Mouse (Mus musculus): ENCODE data around the gene Krtap5-4.
A peak's percentile ranks its signal among the peaks of the same experiment; 100 is the strongest.
"Not testable (repeated sequence)": the region's sequence is repeated elsewhere in the genome, so short reads cannot be mapped to it uniquely, and the experiment has no call there.

The Krtap5-4 gene

DNA sequence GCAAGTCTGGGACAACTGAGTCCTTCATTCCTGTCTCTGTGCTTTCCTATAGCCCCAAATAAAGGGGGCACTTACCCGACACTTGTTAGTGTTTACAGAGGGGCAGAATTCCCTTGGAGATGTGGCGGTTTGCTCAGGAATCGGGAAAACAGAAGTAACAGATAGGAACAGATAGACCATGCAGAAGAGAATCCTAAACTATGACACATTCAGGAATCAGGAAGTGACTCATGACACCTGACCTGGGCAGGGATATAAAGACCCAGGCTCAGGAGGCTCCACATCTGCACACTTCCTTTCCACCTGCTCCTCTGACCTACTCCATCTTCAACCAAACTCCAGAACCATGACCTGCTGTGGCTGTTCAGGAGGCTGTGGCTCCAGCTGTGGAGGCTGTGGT lies at the start of gene Krtap5-4:
Gene Krtap5-4 (plus strand): TSS at position 301 of the 400 bp plus-strand sequence.
- no peak for DNase-seq (ENCODE audit: low spot score in 2 of 2)

DNA sequence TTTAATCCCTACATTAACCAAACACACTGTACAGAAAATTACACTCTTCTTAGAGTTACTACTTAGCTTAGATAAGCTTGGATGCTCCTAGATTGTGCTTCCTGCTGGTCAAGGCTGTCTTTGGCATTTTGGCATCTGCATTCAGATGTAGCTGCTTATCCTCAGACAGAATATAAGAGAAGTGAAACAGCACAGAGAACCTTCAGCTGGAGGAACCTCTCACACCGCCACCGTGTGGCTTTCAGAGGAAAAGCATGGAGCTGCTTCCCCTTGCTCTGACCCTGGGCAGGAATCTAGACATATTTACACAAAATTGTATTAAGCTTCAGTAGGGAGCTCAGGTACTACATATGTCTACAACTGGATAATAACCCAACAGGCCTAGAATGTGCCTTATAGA lies 47.8 kb upstream of the Krtap5-4 start:
- DNase-seq (ENCODE audit: low spot score in 2 of 2) = peak in 1 of 2 experiments; percentile 34

DNA sequence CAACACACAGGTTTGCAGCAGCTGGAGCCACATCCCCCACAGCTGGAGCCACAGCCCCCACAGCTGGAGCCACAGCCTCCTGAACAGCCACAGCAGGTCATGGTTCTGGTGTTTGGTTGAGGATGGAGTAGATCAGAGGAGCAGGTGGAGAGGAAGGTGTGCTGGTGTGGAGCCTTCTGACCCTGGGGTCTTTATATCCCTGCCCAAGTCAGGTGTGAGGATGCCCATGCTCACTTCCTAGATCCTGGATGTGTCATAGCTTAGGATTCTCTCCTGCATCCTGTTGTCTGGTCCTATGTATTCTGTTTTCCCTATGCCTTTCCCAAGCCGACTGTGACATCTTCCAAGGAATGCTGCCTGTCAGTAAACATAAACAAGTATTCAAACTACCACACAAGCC lies 45.1 kb upstream of the Krtap5-4 start, which contains the start of gene Gm2431:
Gene Gm2431 (minus strand): TSS at position 101 of the 400 bp plus-strand sequence.
- DNase-seq (ENCODE audit: low spot score in 2 of 2) = not testable (repeated sequence)

DNA sequence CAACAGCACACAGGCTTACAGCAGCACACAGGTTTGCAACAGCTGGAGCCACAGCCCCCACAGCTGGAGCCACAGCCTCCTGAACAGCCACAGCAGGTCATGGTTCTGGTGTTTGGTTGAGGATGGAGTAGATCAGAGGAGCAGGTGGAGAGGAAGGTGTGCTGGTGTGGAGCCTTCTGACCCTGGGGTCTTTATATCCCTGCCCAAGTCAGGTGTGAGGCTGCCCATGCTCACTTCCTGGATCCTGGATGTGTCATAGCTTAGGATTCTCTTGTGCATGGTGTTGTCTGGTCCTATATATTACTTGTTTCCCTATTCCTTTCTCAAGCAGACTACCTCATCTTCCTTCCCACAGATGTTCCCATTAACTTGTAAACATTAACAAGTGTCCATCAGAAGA lies 29.1 kb upstream of the Krtap5-4 start, which contains the start of gene Gm4559:
Gene Gm4559 (minus strand): TSS at position 101 of the 400 bp plus-strand sequence.
- not testable (repeated sequence) for DNase-seq (ENCODE audit: low spot score in 2 of 2)

DNA sequence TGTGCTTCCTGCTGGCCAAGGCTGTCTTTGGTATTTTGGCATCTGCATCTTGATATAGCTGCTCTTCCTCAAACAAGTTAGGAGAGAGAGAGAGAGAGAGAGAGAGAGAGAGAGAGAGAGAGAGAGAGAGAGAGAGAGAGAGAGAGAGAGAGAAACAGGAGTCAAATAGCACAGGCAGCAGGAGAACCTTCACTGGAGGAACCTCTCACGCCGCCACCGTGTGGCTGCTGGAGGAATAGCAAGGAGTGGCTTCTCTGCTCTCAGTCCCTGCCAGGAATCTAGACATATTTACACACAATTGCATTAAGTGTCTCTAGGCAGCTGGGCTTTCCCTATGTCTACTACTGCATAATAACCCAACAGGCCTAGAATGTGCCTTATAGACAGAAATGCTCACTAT lies 25.2 kb upstream of the Krtap5-4 start:
- peak; percentile 33 to 47 for DNase-seq (ENCODE audit: low spot score in 2 of 2)

DNA sequence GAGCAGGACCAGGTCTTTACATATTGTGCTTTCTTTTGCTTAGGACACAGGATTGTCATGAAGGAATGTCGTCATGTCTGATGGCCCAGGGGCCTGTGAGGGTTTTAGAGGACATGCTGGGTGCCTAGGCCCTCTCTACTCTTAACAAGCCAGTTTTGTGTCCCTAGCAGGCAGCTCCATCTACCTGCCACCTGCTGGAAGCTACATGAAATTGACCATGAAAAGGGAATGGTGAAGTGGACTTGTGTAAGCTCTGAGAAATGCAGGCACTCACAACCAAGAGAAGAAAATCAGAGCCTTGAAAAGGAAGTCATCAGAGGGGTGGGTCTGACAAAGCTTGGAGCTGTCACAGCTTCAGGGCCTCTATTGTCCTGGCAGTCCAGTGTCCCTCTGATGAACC lies 24.1 kb upstream of the Krtap5-4 start:
- not testable (repeated sequence) for DNase-seq (ENCODE audit: low spot score in 2 of 2)

DNA sequence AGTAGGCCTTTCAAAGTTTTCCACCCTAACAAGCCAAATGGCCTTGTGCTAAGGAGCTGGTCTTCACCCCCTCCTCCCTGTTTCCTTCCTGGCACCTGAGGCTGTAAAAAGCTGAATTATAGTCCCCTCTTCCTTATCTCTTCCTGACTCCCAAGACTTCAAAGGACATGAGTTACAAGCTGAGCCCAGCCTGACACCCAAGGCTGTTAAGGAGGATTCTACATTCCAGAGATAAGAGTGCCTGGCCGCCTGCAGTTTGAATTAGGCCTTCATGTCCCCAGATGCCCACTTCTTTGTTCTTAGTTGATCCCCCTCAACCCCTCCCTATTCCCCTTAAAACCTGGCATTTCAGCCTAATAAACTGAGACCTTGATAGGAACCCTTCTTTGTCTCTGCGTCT lies 20.5 kb upstream of the Krtap5-4 start:
- DNase-seq (ENCODE audit: low spot score in 2 of 2) = not testable (repeated sequence)

DNA sequence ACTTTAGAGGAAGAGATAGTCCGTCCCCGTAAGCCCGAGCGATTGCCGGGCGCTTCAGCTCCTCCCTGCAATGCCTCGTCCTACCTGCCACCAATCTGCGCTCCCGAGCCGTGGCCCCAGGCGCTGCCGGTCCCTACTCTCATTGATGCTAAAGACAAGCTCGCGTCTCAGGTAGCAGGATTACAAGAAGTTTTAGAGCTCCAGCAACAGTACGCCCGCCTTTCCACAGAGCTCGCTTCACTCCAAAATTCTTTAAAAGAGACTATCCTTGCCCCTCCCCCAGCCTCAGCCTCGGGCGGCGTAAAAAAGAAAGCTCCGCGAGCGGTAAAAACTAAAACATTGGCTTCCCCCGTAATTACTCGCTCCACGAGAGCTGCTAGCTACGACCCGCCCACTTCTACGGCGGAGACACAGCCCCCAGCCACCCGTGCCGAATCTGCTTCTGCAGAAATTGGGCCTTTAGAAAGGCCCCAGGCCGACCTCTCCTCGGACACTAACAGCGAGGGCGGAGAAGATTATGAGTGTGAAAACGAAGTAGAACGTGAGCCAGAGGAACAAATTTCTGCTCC lies 19.2 kb upstream of the Krtap5-4 start:
- peak in 1 of 2 experiments; percentile 13 for DNase-seq (ENCODE audit: low spot score in 2 of 2)

DNA sequence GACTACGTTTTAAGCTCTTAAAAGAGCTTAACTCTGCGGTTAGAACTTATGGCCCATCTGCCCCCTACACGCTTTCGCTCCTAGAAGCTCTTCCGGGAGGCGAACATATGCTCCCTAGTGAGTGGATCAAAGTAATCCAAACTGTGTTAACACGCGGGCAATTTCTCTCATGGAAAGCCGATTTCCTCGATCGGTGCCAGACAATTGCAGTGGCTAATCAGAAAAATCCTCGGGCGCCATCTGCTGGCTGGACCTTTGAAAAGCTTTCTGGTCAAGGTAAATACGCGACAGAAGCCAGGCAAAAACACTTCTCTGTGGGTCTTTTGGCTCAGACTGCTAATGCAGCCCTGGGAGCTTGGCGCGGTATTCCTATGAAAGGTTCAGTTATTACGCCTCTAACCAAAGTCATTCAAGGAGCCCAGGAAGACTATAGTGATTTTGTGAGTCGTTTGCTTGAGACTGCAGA lies 18.7 kb upstream of the Krtap5-4 start:
- peak; percentile 83 for DNase-seq (ENCODE audit: low spot score in 2 of 2)

DNA sequence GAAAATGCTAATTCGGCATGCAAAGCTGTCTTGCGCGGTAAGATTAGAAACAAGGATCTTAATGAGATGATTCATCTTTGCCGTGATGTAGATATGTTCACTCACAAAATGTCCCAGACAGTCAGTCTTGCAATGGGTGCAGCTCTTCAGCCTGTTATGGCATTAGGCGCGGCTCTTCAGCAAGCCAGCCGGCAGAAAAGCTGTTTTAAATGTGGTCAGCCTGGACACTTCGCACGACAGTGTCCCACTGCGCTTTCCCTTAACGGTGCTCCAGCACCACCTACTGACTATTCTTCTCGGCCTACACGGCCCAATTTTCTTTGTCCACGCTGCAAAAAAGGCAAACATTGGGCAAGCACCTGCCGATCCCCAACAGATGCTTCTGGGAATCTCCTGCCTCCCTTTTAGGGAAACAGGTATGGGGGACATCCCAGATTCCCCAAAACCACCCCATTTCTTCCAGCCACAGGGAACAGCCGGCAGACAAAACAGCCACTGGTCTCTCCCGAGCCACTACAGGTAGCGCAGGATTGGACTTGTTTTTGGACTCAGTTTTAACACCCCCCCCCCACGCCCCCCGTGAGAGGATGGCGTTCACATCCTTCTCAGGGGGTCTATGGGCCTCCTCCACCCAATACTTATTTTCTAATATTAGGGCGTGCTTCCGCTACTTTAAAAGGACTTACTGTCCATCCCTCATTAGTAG lies 18.1 kb upstream of the Krtap5-4 start:
- DNase-seq (ENCODE audit: low spot score in 2 of 2) = peak in 1 of 2 experiments; percentile 4

DNA sequence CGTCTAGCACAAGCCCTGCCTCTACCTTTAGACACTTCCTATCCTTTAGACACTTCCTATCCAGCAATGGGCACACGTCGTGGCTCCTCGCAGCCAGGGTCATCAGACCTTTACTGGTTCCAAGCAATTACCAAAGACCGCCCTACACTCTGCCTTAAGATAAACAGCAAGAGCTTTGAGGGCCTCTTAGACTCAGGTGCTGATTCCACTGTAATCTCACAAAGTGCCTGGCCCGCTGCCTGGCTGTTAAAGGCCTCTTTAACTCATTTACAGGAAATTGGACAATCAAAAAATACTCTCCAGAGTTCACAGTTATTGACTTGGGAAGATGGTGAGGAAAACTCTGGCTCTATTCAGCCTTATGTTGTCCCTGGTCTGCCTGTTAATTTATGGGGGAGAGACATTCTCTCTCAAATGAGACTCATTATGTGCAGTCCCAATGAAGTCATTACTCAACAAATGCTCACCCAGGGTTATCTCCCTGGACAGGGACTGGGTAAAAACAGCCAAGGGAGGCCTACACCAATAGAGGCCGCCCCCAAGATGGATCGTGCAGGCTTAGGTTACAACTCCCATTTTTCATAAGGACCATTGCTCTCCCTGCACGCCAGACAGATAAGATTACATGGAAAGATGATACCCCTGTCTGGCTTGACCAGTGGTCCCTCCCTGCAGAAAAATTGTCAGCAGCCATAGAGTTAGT lies 17.3 kb upstream of the Krtap5-4 start:
- DNase-seq (ENCODE audit: low spot score in 2 of 2) = not testable (repeated sequence)

DNA sequence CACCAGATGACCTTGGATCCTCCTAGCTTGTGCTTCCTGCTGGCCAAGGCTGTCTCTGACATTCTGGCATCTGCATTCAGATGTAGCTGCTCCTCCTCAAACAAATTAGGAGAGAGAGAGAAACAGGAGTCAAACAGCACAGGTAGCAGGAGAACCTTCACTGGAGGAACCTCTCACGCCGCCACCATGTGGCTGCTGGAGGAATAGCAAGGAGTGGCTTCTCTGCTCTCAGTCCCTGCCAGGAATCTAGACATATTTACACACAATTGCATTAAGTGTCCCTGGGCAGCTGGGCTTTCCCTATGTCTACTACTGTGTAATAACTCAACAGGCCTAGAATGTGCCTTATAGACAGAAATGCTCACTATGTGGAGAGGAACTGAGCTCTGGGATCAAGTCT lies 9.5 kb upstream of the Krtap5-4 start:
- DNase-seq (ENCODE audit: low spot score in 2 of 2) = not testable (repeated sequence)

DNA sequence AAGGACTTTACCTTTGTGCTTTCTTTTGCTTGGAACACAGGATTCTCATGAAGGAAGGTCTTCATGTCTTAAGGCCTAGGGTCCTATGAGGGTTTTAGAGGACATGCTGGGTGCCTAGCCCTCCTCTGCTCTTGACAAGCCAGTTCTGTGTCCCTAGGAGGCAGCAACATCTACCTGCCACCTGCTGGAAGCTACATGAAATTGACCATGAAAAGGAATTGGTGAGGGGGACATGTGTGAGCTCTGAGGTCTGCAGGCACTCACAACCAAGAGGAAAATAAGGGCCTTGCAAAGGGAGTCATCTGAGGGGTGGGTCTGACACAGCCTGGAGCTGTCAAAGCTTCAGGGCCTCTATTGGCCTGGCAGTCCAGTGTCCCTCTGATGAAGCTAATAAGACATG lies 7.9 kb upstream of the Krtap5-4 start:
- DNase-seq (ENCODE audit: low spot score in 2 of 2) = no peak

DNA sequence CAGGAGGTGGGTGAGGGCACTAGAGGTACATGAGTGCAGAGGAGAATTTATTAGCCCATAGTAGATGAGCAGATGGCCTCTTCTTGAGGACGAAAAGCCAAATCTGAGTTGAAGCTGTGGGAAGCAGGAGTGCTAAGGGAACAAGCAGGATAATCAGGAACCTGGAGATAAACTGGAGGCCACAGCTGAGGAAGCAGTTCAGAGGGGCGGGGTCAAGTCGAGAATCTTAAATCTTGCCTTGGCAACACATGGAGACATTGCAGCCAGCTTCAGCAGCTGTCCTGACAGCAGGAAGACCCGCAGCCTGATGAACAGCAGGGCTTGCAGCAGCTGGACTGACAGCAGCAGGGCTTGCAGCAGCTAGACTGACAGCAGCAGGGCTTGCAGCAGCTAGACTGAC lies 7.2 kb upstream of the Krtap5-4 start:
- not testable (repeated sequence) for DNase-seq (ENCODE audit: low spot score in 2 of 2)

DNA sequence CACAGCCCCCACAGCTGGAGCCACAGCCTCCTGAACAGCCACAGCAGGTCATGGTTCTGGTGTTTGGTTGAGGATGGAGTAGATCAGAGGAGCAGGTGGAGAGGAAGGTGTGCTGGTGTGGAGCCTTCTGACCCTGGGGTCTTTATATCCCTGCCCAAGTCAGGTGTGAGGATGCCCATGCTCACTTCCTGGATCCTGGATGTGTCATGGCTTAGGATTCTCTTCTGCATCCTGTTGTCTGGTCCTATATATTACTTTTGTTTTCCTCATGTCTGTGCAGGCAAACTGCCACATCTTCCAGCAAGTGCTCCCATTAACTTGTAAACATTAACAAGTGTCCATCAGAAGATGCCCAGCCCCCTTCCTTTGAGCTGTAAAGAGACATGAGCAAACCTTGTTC lies 6.3 kb upstream of the Krtap5-4 start, which contains the start of gene Krtap5-1:
Gene Krtap5-1 (minus strand): TSS at position 101 of the 400 bp plus-strand sequence.
- not testable (repeated sequence) for DNase-seq (ENCODE audit: low spot score in 2 of 2)

DNA sequence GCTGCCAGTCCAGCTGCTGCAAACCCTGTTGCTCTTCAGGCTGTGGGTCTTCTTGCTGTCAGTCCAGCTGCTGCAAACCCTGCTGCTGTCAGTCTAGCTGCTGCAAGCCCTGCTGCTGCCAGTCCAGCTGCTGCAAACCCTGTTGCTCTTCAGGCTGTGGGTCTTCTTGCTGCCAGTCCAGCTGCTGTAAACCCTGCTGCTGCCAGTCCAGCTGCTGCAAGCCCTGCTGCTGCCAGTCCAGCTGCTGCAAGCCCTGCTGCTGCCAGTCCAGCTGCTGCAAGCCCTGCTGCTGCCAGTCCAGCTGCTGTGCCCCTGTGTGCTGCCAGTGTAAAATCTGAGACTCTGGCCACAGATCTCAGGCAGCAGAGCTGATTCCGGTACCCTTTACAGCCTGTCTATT lies 580 bp downstream of the Krtap5-4 start:
- not testable (repeated sequence) for DNase-seq (ENCODE audit: low spot score in 2 of 2)

DNA sequence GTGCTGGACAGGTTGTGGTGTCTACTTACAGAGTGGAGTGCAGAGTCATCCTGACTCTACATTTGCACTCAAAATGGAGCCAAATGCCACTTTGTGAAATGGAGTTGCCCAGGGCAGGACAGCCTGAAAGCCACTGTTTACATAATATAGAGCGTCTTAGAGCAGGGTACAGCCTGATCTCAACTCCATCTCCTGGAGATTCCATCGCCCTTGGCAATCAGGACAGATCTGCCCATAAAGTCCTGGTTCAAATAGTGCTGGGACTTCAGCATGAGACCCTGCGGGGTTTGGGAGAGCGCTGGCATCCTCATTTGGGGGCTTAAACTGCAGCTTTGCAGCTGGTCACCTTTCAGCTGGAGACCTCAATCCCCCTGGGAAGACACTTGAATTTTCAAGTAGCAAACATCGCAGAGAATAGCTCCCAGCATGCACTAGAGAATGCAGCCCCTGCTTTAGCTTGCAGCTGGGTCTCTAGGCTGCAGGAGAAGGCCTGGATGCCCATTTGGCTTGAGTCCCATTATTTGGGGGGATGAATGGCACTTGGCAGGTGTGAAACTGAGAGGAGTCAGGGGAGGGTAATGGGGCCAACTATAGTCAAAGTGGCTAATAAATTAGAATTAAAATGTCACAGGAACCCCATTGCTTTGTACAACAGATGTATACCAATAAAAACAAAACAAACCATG lies 11.4 kb downstream of the Krtap5-4 start:
- no peak for DNase-seq (ENCODE audit: low spot score in 2 of 2)

DNA sequence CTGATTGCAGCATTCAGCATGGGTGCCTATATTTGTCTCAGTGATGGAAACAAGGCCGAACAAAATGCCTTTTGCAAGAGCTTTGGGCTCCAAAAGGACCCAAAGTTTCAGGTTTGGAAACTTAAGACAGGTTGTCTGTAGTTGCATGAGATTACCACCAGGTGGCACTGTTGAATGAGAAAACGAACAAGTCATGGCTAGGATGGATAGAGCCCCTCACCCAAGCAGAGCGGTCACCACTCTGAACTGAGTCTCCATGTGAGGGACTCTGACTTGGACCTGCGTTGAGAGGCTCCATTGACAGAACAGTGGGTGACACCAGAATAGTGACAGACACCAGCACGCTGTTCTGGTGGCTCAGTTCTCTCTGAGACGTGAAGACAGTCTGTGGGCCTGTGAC lies 13.2 kb downstream of the Krtap5-4 start:
- DNase-seq (ENCODE audit: low spot score in 2 of 2) = peak in 1 of 2 experiments; percentile 19

DNA sequence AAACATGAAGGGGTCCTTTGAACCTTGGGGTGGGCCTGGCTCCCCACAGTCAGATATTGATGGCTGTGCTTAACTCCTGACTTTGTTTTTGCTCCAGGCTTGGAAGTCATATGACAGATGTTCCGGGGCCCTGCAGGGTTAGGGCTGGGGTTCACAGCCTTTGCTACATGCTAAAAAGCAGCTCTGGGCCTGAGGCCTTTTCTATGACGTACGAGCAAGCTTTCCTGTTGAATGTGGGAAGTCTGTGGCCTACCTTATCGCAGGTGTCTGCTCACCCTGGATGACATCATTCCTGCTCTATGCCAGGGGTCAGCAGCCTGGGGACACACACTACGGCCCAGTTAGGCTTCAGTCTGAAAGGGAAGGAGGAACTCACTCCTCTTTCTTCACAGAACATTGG lies 13.9 kb downstream of the Krtap5-4 start:
- DNase-seq (ENCODE audit: low spot score in 2 of 2) = no peak

DNA sequence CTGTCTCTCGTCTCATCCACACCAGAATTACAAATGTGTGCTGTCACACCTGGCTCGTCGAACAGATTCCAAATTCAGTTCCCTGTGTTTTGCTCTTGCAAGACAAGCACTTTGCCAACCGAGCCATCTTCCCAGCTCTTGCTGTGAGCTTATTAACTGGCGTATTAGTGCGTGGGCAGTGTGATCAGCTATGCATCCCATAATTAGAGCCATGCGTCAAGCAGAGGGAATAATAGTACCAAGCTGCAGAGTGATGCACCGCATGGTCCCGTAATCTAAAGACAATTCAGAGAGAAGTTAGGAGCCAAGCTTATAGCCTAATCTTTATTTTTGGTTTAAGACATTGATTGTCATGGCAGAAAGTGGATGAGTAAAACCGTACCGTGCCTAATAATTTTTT lies 15.8 kb downstream of the Krtap5-4 start:
- DNase-seq (ENCODE audit: low spot score in 2 of 2) = no peak

DNA sequence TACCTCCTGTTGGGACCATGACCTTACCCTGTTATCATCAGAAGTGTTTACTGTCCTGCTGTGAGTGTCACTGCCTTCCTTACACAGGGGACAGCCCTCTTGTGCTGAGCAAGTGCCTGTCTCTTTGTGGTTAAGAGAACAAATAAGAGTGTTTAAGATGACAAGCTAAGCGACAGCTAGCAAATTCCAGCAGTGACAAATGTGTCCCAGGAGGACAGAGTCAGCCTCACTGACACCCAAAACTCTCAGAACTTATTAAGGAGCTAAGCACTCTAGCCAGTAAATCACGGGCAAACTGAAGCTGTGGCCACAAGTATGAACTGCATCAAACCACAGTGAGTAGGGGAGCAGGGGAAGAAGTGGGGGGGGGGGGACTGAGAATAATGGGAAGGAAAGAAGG lies 17.6 kb downstream of the Krtap5-4 start:
- DNase-seq (ENCODE audit: low spot score in 2 of 2) = no peak

Measured in frontal cortex, postnatal 25 days (tissue).